Mouse (Mus musculus) embryo, embryonic 10 days (tissue): Measurements from ENCODE around the gene Gmfg.

Experiments
- DNase-seq: peaks from one replicate; pipeline ENCODE4 v3.0.0-alpha.2; 2015; ENCODE audit warnings: low spot score

Gene Gmfg

DNA sequence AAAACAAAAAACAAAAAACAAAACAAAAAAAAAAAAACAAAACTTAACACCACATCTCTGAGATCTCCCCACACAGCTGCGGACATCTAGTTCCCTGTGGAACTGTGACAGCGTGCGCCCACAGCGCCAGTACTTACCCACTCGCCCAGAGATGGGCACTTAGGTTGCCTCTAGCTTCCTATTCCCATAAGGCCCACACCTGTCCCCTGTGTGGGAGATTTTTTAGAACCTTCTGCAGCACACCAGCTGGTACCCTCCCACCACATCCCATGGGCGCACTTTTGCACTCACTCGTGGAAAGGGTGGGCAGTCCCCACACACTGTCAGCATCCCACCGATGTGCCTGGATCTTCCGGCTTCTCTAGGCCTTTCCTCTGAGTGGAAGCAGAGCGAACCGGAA lies 45.6 kb downstream of the Gmfg start:
- DNase-seq: no peak

DNA sequence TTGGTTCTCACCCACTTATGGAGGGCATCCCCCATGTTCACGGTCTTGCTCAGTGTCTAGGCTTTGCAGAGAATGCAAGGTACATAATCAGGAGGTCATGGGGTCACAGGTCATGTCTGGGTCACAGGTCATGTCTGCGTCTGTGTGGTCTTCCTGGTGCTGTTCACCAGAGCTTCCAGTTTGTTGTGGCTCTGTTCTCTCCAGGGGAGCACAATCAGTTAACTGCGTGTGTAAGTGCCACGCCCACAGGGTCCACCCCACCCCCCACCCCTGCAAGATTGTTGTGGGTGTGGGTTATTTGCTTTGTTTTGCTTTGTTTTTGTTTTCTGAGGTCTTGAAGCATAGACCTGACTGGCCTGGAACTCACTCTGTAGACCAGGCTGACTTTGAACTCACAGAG lies 46.9 kb downstream of the Gmfg start:
- DNase-seq: peak; percentile 44

DNA sequence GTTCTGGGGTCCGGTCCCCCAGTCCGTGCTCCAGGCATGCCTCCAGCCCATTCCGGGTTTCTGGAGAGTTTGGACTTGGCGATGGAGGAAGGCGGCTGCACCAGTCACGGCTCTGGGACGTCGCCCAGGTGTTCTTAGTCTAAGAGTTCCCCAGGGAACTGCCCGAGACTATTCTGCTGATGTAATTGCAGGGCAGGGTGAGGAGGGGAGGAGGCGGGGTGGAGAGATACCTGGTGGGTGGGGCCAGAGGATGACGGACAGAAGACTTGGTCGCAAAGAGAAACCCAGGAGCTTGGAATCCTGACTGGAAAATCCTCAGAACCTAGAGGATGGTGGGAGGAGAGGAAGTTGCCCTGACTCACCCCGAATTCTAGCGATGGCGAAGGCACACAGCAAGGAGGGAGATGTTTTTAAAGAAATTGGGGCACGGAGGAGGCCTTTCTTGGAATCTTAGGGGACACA lies 50.8 kb downstream of the Gmfg start:
- no peak for DNase-seq

DNA sequence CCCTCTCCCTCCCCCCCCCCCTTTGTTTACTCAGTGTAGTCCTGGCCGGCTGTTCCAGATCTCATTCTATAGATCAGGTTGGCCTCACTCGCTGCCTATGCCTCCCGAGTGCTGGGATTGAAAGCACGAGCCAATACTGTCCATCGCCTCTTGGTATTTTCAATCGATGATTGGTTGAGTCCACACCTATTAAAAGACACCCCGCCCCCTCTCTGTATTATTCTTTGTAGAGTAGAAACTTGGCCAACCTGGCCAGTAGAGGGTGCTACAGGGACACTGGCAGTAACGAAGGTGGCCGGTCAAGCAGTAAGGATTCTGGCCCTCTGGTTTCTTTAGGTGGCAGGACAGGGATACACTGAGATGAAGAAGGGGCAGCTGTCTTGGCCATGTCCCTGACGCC lies 53.2 kb downstream of the Gmfg start:
- DNase-seq: peak; percentile 81

DNA sequence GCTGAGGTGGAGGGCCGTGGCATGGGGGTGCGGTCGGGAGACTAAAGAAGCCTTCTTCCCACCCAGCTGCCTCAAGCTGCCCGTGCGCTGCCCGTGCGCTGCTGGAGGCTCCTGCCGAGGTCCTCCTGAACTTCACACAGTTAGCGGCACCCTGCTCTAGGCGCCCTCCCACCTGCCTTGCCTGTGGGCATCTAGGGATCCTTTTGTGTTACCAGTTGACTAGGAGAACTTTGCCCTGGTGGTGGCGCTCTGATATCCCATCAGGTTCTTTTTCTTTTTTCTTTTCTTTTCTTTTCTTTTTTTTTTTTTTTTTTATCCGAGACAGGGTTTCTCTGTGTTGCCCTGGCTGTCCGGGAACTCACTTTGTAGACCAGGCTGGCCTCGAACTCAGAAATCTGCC lies 53.7 kb downstream of the Gmfg start:
- no peak for DNase-seq

DNA sequence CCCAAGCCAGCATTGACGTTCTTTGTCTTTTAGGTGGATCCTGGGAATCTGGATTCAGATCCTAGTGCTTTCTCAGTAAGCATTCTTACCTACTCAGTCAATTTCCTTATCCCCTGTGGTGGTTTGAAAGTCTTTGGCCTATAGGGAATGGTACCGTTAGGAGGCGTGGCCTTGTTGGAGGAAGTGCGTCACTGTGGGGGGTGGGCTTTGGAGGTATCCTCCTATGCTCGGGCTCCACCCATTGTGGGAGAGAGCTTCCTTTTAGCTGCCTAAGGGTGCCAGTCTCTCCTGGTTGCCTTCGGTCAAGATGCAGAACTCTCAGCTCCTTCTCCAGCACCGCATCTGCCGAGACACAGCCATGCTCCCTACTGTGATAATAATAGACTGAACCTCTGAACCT lies 55.1 kb downstream of the Gmfg start:
- no peak for DNase-seq

DNA sequence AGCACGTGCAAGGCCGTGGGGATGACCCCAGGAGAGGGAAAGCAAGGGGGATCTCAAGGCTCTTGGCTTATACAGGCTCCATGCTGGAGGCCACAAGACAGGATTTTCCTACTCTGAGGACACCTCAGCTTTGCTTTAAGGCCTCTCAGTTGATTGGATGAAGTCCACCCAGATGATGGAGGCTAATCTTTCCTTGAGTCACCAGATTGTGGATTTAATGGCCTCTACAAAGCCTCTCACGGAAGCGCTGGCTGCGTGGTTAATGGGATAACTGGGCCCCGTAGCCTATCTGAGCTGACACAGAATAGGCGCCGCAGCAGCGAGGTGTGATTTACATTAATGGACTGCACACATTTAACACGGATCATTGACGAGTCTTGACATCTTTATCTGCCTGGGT lies 58.2 kb downstream of the Gmfg start:
- no peak for DNase-seq
